Mouse (Mus musculus) lung, adult 2 months (tissue): ENCODE data around the gene Ak5. TPM values are rescaled to one million over a fixed set of nuclear protein-coding genes. Genes with fewer than 3 reads are reported as not detected.

Experiments
- DNase-seq: peaks from one replicate; pipeline ENCODE4 v3.0.0; 2022
- H3K4me1 ChIP-seq: fragments of 200-500 bp; 2 replicates; pipeline ENCODE4 v1.6.1; 2011; ENCODE audit warnings: low read length; ENCODE audit not compliant: control insufficient read depth, insufficient read depth
- H3K4me3 ChIP-seq: fragments of 200-500 bp; replicated peaks from 2 replicates; pipeline ENCODE3; 2011; ENCODE audit warnings: low read depth, mild to moderate bottlenecking, control low read depth, low read length; ENCODE audit errors: extremely low read depth
- CTCF ChIP-seq: fragments of 200-500 bp; IDR thresholded peaks from 2 replicates; pipeline ENCODE4 v1.5.1; 2011; ENCODE audit warnings: mild to moderate bottlenecking, low read length, control low read depth; ENCODE audit not compliant: insufficient read depth
- POLR2A ChIP-seq: fragments of 200-500 bp; IDR thresholded peaks from 2 replicates; pipeline ENCODE4 v1.6.1; 2011; ENCODE audit warnings: low read depth, mild to moderate bottlenecking, control low read depth, low read length, borderline replicate concordance; ENCODE audit errors: extremely low read depth
- WGBS: fragments of 180-500 bp; shearing (Covaris S2); methylation state at CpG from one replicate; pipeline ENCODE4 v1.1.7; 2018; 5-methylcytosine and 5-hydroxymethylcytosine counted together
- polyA plus RNA-seq: library from polyadenylated mRNA; depleted of rRNA; stranded (reverse); fragments of >200 nt; gene quantifications from 2 replicates; pipeline ENCODE4 v1.2.3, GENCODE M21; 2012

The Ak5 gene
- polyA plus RNA-seq, 1 experiment = 0.17 TPM

- Histone ChIP-seq H3K4me3 (no peak overlapping the region), H3K4me1 (no peaks in the 10 kb centered on the region)
- TF ChIP-seq CTCF = no peak
- no peak for TF ChIP-seq POLR2A
- DNase-seq = no peak
- 66% methylated on average over 6 of the region's 6 CpGs for WGBS
These were observed 145.4 kb downstream of the Ak5 start for GRCm38 (mm10) chr3:152522634-152523314.

GRCm38 (mm10) chr3:152521054-152521453, 147.1 kb downstream of the Ak5 start:
- no peaks in the 10 kb centered on the region for H3K4me1 ChIP-seq
- no peak overlapping the region for H3K4me3 ChIP-seq
- TF ChIP-seq POLR2A (no peak), CTCF (no peak)
- DNase-seq = no peak
- 76% methylated on average over 7 of the region's 7 CpGs for WGBS

GRCm38 (mm10) chr3:152520074-152520473, 148.1 kb downstream of the Ak5 start:
- 74% methylated on average over 3 of the region's 3 CpGs for WGBS

GRCm38 (mm10) chr3:152519556-152519955, 148.6 kb downstream of the Ak5 start:
- no peak for TF ChIP-seq POLR2A
- whole genome bisulfite sequencing = 53% methylated on average over 10 of the region's 10 CpGs
- Histone ChIP-seq H3K4me3 (no peak overlapping the region), H3K4me1 (no peaks in the 10 kb centered on the region)
- no peak for DNase-seq

More at GRCm38 (mm10) chr3:152520074-152520473, 148.1 kb downstream of the Ak5 start:
- Histone ChIP-seq H3K4me1 (no peaks in the 10 kb centered on the region), H3K4me3 (no peak overlapping the region)
- TF ChIP-seq CTCF (no peak), POLR2A (no peak)
- DNase-seq = no peak

GRCm38 (mm10) chr3:152516569-152516968, 151.6 kb downstream of the Ak5 start:
- DNase-seq = no peak
- no peak for TF ChIP-seq POLR2A
- WGBS = 61% methylated on average over 3 of the region's 3 CpGs
- Histone ChIP-seq H3K4me1 (no peaks in the 10 kb centered on the region), H3K4me3 (no peak overlapping the region)

- H3K4me1 ChIP-seq = no peaks in the 10 kb centered on the region
- no peak overlapping the region for H3K4me3 ChIP-seq
- DNase-seq = no peak
- TF ChIP-seq CTCF = no peak
- no peak for TF ChIP-seq POLR2A
- 80% methylated on average over 6 of the region's 6 CpGs for WGBS
These were observed 152.2 kb downstream of the Ak5 start for GRCm38 (mm10) chr3:152515959-152516358.

- H3K4me1 ChIP-seq = no peaks in the 10 kb centered on the region
- H3K4me3 ChIP-seq = no peak overlapping the region
- no peak for DNase-seq
- 43% methylated on average over 2 of the region's 2 CpGs for WGBS
- TF ChIP-seq POLR2A (no peak), CTCF (no peak)
These were observed 155.6 kb downstream of the Ak5 start for GRCm38 (mm10) chr3:152512517-152512916.

- no peaks in the 10 kb centered on the region for H3K4me1 ChIP-seq
These were observed 158.9 kb downstream of the Ak5 start for GRCm38 (mm10) chr3:152509268-152509667.

GRCm38 (mm10) chr3:152508419-152508993, 159.7 kb downstream of the Ak5 start:
- no peak for DNase-seq
- no peaks in the 10 kb centered on the region for H3K4me1 ChIP-seq
- no peak for TF ChIP-seq POLR2A
- no peak for TF ChIP-seq CTCF
- 77% methylated on average over 12 of the region's 12 CpGs for WGBS
- H3K4me3 ChIP-seq = no peak overlapping the region

More at GRCm38 (mm10) chr3:152509268-152509667, 158.9 kb downstream of the Ak5 start:
- DNase-seq = no peak
- 60% methylated on average over 7 of the region's 7 CpGs for WGBS
- H3K4me3 ChIP-seq = no peak overlapping the region
- TF ChIP-seq CTCF = no peak
- no peak for TF ChIP-seq POLR2A

GRCm38 (mm10) chr3:152507900-152508299, 160.3 kb downstream of the Ak5 start:
- 66% methylated on average over 8 of the region's 8 CpGs for WGBS
- DNase-seq = no peak
- Histone ChIP-seq H3K4me3 (no peak overlapping the region), H3K4me1 (no peaks in the 10 kb centered on the region)
- no peak for TF ChIP-seq CTCF
- no peak for TF ChIP-seq POLR2A
